Mouse (Mus musculus): Measurements from ENCODE around the gene Rnf34.

The Rnf34 gene

GRCm38 (mm10) chr5:122899777-122900557, 50.1 kb downstream of the Rnf34 start:
- peak; percentile 36 for DNase-seq (ENCODE audit: low read depth, low spot score)

- DNase-seq (ENCODE audit: low read depth, low spot score), result no peak
Measured at GRCm38 (mm10) chr5:122900558-122901171, 50.8 kb downstream of the Rnf34 start.

- DNase-seq (ENCODE audit: low read depth, low spot score), result no peak
Measured at GRCm38 (mm10) chr5:122901179-122901578, 51.3 kb downstream of the Rnf34 start.

- no peak for DNase-seq (ENCODE audit: low read depth, low spot score)
Measured at GRCm38 (mm10) chr5:122901666-122902065, 51.8 kb downstream of the Rnf34 start.

GRCm38 (mm10) chr5:122902228-122902627, 52.4 kb downstream of the Rnf34 start:
- DNase-seq (ENCODE audit: low read depth, low spot score), result no peak

- no peak for DNase-seq (ENCODE audit: low read depth, low spot score)
Measured at GRCm38 (mm10) chr5:122903165-122903564, 53.3 kb downstream of the Rnf34 start.

GRCm38 (mm10) chr5:122907182-122907581, 57.3 kb downstream of the Rnf34 start:
- DNase-seq (ENCODE audit: low read depth, low spot score), result no peak

GRCm38 (mm10) chr5:122908001-122908400, 58.2 kb downstream of the Rnf34 start:
- no peak for DNase-seq (ENCODE audit: low read depth, low spot score)

GRCm38 (mm10) chr5:122909481-122909880, 59.6 kb downstream of the Rnf34 start:
- DNase-seq (ENCODE audit: low read depth, low spot score), result no peak

GRCm38 (mm10) chr5:122912863-122913262, 63.0 kb downstream of the Rnf34 start:
- no peak for DNase-seq (ENCODE audit: low read depth, low spot score)

GRCm38 (mm10) chr5:122916147-122916546, 66.3 kb downstream of the Rnf34 start:
- no peak for DNase-seq (ENCODE audit: low read depth, low spot score)

- no peak for DNase-seq (ENCODE audit: low read depth, low spot score)
Measured at GRCm38 (mm10) chr5:122917982-122918711, 68.3 kb downstream of the Rnf34 start.

- DNase-seq (ENCODE audit: low read depth, low spot score), result no peak
Measured at GRCm38 (mm10) chr5:122920557-122920956, 70.7 kb downstream of the Rnf34 start.
